Comparison of ENCODE assay signal across 21 mouse cellular contexts in genomic region chr9:123326106-123326505, GRCm38 (mm10). TPM values are rescaled to one million over a fixed set of nuclear protein-coding genes. Genes with fewer than 3 reads are reported as not detected.
DNase-seq lines count a peak whose midpoint lies in the region; TF ChIP-seq lines count a peak whose summit lies in the region.
"Had no signal": no experiment of that assay in that cellular context is flagged by ENCODE, and none has a peak within 500 bp of the region (broad histone marks: within the 10 kb centered on the region; RNA-seq: fewer than 3 reads in every experiment).

No protein-coding gene starts in this region.

- peak; percentile 7 for DNase-seq in cerebellum, adult 9-10 months
- DNase-seq in cerebellum, postnatal 25 days: no peak
- peak; percentile 50 for DNase-seq in kidney, adult 2 months
- DNase-seq in kidney, postnatal 4 days: no peak
- peak; percentile 54 for DNase-seq in retina, postnatal 1 day
- DNase-seq in retina, embryonic 14.5 days (ENCODE audit: low spot score): no peak
- no peak for DNase-seq in layer of hippocampus, postnatal 10 days (ENCODE audit: low spot score in 2 of 2)
- DNase-seq: adrenal gland, adult 8-10 months; adrenal gland, postnatal 14 days; adrenal gland, postnatal 36 days; B cell, adult 2 months; cerebellum, adult 11-12 months; cerebellum, adult 9-11 months; cerebellum, postnatal 14 days; forebrain, postnatal 0 days had no signal

- no peak overlapping the region for H3K4me3 ChIP-seq in kidney, adult 2 months (ENCODE audit: insufficient read depth, low read depth, low read length)
- H3K4me3 ChIP-seq: embryonic facial prominence, embryonic 10.5 days; embryonic facial prominence, embryonic 12.5 days; forebrain, embryonic 13.5 days; forebrain, embryonic 15.5 days had no signal

- no peak overlapping the region for H3K27ac ChIP-seq in kidney, adult 2 months (ENCODE audit: insufficient read depth, low read depth, low read length)
- H3K27ac ChIP-seq: embryonic facial prominence, embryonic 10.5 days; embryonic facial prominence, embryonic 12.5 days; forebrain, embryonic 13.5 days; forebrain, embryonic 15.5 days had no signal

- no peak for TF ChIP-seq POLR2A in kidney, adult 2 months (IDR thresholded peaks at IDR 0.05; ENCODE audit: low read depth, low read length)

- H3K4me1 ChIP-seq in kidney, adult 2 months (ENCODE audit: control insufficient read depth, insufficient read depth, low read length): no peaks in the 10 kb centered on the region
- H3K4me1 ChIP-seq: embryonic facial prominence, embryonic 10.5 days; embryonic facial prominence, embryonic 12.5 days; forebrain, embryonic 13.5 days; forebrain, embryonic 15.5 days had no signal

- no peak for TF ChIP-seq CTCF in kidney, adult 2 months (conservative IDR thresholded peaks at IDR 0.05; ENCODE audit: insufficient read depth, insufficient read length, low read depth, low read length)

- H3K36me3 ChIP-seq in kidney, adult 2 months (ENCODE audit: control insufficient read depth, insufficient read depth, low read length): no peaks in the 10 kb centered on the region
- H3K36me3 ChIP-seq: embryonic facial prominence, embryonic 10.5 days; embryonic facial prominence, embryonic 12.5 days; forebrain, embryonic 15.5 days; G1E had no signal

- H3K27me3 ChIP-seq in kidney, adult 2 months (replicated peaks; ENCODE audit: control insufficient read depth, insufficient read depth, low read length): no peaks in the 10 kb centered on the region; the same call in 1 of the 2 replicates
- H3K27me3 ChIP-seq: embryonic facial prominence, embryonic 12.5 days; forebrain, embryonic 13.5 days; forebrain, embryonic 15.5 days; Patski had no signal

RNA-seq across cellular contexts. Expression of gene Lars2, which starts 40.6 kb away (rescaled TPM):
- polyA plus RNA-seq in kidney, adult 2 months (2012; rRNA removed): 432 and 1,036 TPM in 2 replicates
- total RNA-seq in layer of hippocampus, postnatal 10 days (2021): 100 to 1,000 TPM in 1 of 2 experiments, 10 to 100 TPM in 1; 100.0 to 120 TPM

Comparison
In these comparisons a context has a peak if more than half of its experiments do, and no peak if none do; other contexts are left out.
1. DNase-seq: peak in cerebellum, adult 9-10 months (single experiment), kidney, adult 2 months (single experiment) and retina, postnatal 1 day (single experiment); none in cerebellum, postnatal 25 days (0 of 2), kidney, postnatal 4 days (0 of 2), retina, embryonic 14.5 days (single experiment) and layer of hippocampus, postnatal 10 days (0 of 2).